Comparison of ENCODE assay signal across 8 mouse cellular contexts in the genomic region with DNA sequence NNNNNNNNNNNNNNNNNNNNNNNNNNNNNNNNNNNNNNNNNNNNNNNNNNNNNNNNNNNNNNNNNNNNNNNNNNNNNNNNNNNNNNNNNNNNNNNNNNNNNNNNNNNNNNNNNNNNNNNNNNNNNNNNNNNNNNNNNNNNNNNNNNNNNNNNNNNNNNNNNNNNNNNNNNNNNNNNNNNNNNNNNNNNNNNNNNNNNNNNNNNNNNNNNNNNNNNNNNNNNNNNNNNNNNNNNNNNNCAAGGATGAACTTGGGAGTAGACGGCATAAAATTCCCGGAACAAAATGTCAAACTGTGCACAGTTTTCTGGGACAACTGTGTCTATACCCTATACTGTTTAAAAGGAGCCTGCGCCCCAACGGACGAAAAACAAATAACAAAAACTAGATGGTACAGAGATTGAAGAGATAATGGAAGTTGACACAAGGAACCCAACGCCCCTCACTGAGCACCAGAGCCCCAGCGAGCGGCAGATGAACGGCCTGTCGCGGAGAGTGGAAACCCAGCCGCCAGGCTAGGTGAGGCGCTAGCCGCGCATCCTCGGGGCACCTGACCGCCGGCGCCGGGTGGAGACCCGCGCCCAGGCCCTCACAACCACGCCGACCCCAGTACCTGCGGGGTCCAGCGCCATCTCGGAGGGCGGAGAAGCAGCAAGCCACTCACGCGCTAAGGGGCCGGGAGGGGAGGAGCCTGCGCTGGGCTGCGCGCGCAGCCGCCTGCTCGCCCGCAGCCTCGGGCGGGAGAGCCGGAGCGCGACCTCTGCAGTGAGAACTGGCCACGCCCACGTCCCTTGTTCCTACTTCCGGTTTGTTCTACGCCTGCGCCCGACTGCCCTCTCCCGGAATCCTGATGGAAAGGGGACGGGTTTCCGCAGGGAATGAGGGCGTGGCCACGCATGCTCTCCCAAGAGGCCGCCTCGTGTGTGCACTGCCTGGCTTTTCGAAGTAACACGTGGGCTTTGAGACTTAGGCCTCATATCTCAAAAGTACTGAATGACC. TPM values are rescaled to one million over a fixed set of nuclear protein-coding genes. Genes with fewer than 3 reads are reported as not detected.
DNase-seq lines count a peak whose midpoint lies in the region; ATAC-seq lines count a peak whose summit lies in the region.

A gene (minus strand): TSS at position 771 of the 996 bp plus-strand sequence.

- H3K27me3 ChIP-seq in hindbrain, embryonic 15.5 days, result no peaks in the 10 kb centered on the region

- peak; percentile 97 for ATAC-seq in hindbrain, embryonic 15.5 days (ENCODE audit: low FRiP score, low read depth)

- H3K36me3 ChIP-seq in hindbrain, embryonic 15.5 days, result no peaks in the 10 kb centered on the region

- peaks cover 25% of the 10 kb centered on the region for H3K4me1 ChIP-seq in hindbrain, embryonic 15.5 days (replicated peaks)

- WGBS in hindbrain, embryonic 15.5 days, result 1% methylated on average over 58 of the region's 58 CpGs

- H3K9me3 ChIP-seq in hindbrain, embryonic 15.5 days, result no peaks in the 10 kb centered on the region

- H3K4me2 ChIP-seq in hindbrain, embryonic 15.5 days, result peak within 1 kb of the TSS; percentile 79

- peak; percentile 79 for DNase-seq in T-cell, adult 2 months (ENCODE audit: low spot score)
- DNase-seq in cerebellum, postnatal 36 days, result peak; percentile 95
- peak; percentile 92 to 95 for DNase-seq in frontal cortex, postnatal 36 days (ENCODE audit: low spot score in 2 of 2)
- peak; percentile 94 for DNase-seq in left cerebral cortex, adult 11 months (ENCODE audit: low spot score)
- DNase-seq in lung, postnatal 4 days, result peak; percentile 97 to 98
- DNase-seq in retina, postnatal 7 days (ENCODE audit: low read depth, low spot score), result peak; percentile 97
- peak; percentile 76 for DNase-seq in urinary bladder, adult 2 months (ENCODE audit: low spot score)

- peak within 1 kb of the TSS; percentile 90 for H3K27ac ChIP-seq in hindbrain, embryonic 15.5 days (replicated peaks)

- H3K9ac ChIP-seq in hindbrain, embryonic 15.5 days, result peak within 1 kb of the TSS; percentile 96

- peak within 1 kb of the TSS; percentile 99 for H3K4me3 ChIP-seq in hindbrain, embryonic 15.5 days

RNA-seq across cellular contexts. Expression of the gene that starts here (rescaled TPM):
- polyA plus RNA-seq in hindbrain, embryonic 15.5 days (2015; fragmentation: Nextera tagmentation; extraction: Ambion mirVana), result 34.2 and 45.1 TPM in 2 replicates
- polyA plus RNA-seq in urinary bladder, adult 2 months (2012; rRNA removed), result 22.0 and 24.6 TPM in 2 replicates

Comparison
In these comparisons a context has a peak if more than half of its experiments do, and no peak if none do; other contexts are left out.
1. Peak in every context shown above with its lines: DNase-seq, ATAC-seq, H3K4me3 ChIP-seq and H3K27ac ChIP-seq.